Mouse (Mus musculus): ENCODE measurements around the gene Hspa1l. TPM values are rescaled to one million over a fixed set of nuclear protein-coding genes. Genes with fewer than 3 reads are reported as not detected.
"Not testable (repeated sequence)": the region's sequence is repeated elsewhere in the genome, so short reads cannot be mapped to it uniquely, and the experiment has no call there.

Hspa1l gene
- polyA plus RNA-seq, 1 experiment = not detected

GRCm38 (mm10) chr17:34937960-34938505, 34.5 kb upstream of the Hspa1l start:
- Histone ChIP-seq H3K4me1 (ENCODE audit: control insufficient read depth, insufficient read depth, low read length) (peaks cover 38% of the 10 kb centered on the region), H3K27ac (ENCODE audit: insufficient read depth, low read depth, low read length) (no peak overlapping the region), H3K4me3 (ENCODE audit: insufficient read depth, low read length) (no peak overlapping the region)
- TF ChIP-seq POLR2A (IDR thresholded peaks at IDR 0.05; ENCODE audit: borderline replicate concordance, low read depth, low read length) (no peak), CTCF (IDR thresholded peaks at IDR 0.05; ENCODE audit: low read depth, low read length) (no peak)

GRCm38 (mm10) chr17:34941344-34942041, 31.0 kb upstream of the Hspa1l start:
- TF ChIP-seq POLR2A (IDR thresholded peaks at IDR 0.05; ENCODE audit: borderline replicate concordance, low read depth, low read length) = no peak
- TF ChIP-seq CTCF (IDR thresholded peaks at IDR 0.05; ENCODE audit: low read depth, low read length) = no peak
- Histone ChIP-seq H3K27ac (ENCODE audit: insufficient read depth, low read depth, low read length) (no peak overlapping the region), H3K4me3 (ENCODE audit: insufficient read depth, low read length) (no peak overlapping the region)

GRCm38 (mm10) chr17:34943128-34943815, 29.2 kb upstream of the Hspa1l start:
- Histone ChIP-seq H3K4me3 (ENCODE audit: insufficient read depth, low read length) (no peak overlapping the region), H3K27ac (ENCODE audit: insufficient read depth, low read depth, low read length) (no peak overlapping the region), H3K4me1 (ENCODE audit: control insufficient read depth, insufficient read depth, low read length) (peaks cover 9% of the 10 kb centered on the region)
- TF ChIP-seq CTCF (IDR thresholded peaks at IDR 0.05; ENCODE audit: low read depth, low read length) (no peak), POLR2A (IDR thresholded peaks at IDR 0.05; ENCODE audit: borderline replicate concordance, low read depth, low read length) (no peak)

More at GRCm38 (mm10) chr17:34941344-34942041, 31.0 kb upstream of the Hspa1l start:
- H3K4me1 ChIP-seq (ENCODE audit: control insufficient read depth, insufficient read depth, low read length) = peaks cover 16% of the 10 kb centered on the region

- Histone ChIP-seq H3K4me3 (ENCODE audit: insufficient read depth, low read length) (no peak overlapping the region), H3K4me1 (ENCODE audit: control insufficient read depth, insufficient read depth, low read length) (peaks cover 5% of the 10 kb centered on the region), H3K27ac (ENCODE audit: insufficient read depth, low read depth, low read length) (no peak overlapping the region)
- TF ChIP-seq CTCF (IDR thresholded peaks at IDR 0.05; ENCODE audit: low read depth, low read length) = no peak
- TF ChIP-seq POLR2A (IDR thresholded peaks at IDR 0.05; ENCODE audit: borderline replicate concordance, low read depth, low read length) = no peak
These were observed 28.1 kb upstream of the Hspa1l start for GRCm38 (mm10) chr17:34944362-34944761.

- Histone ChIP-seq H3K4me3 (ENCODE audit: insufficient read depth, low read length) (no peak overlapping the region), H3K27ac (ENCODE audit: insufficient read depth, low read depth, low read length) (no peak overlapping the region), H3K4me1 (ENCODE audit: control insufficient read depth, insufficient read depth, low read length) (peaks cover 2% of the 10 kb centered on the region; the same call in 1 of the 2 replicates)
- no peak for TF ChIP-seq CTCF (IDR thresholded peaks at IDR 0.05; ENCODE audit: low read depth, low read length)
- TF ChIP-seq POLR2A (IDR thresholded peaks at IDR 0.05; ENCODE audit: borderline replicate concordance, low read depth, low read length) = no peak
These were observed 25.9 kb upstream of the Hspa1l start for GRCm38 (mm10) chr17:34946486-34947140.

GRCm38 (mm10) chr17:34947606-34948005, 24.9 kb upstream of the Hspa1l start:
- H3K4me1 ChIP-seq (ENCODE audit: control insufficient read depth, insufficient read depth, low read length) = peaks cover 2% of the 10 kb centered on the region; the same call in 1 of the 2 replicates
- H3K27ac ChIP-seq (ENCODE audit: insufficient read depth, low read depth, low read length) = no peak overlapping the region
- no peak for TF ChIP-seq POLR2A (IDR thresholded peaks at IDR 0.05; ENCODE audit: borderline replicate concordance, low read depth, low read length)
- peak; percentile 22 for TF ChIP-seq CTCF (IDR thresholded peaks at IDR 0.05; ENCODE audit: low read depth, low read length)
- H3K4me3 ChIP-seq (ENCODE audit: insufficient read depth, low read length) = no peak overlapping the region

- H3K4me1 ChIP-seq (ENCODE audit: control insufficient read depth, insufficient read depth, low read length); H3K4me3 ChIP-seq (ENCODE audit: insufficient read depth, low read length); H3K27ac ChIP-seq (ENCODE audit: insufficient read depth, low read depth, low read length): not testable (repeated sequence)
These were observed 23.6 kb upstream of the Hspa1l start for GRCm38 (mm10) chr17:34948721-34949552.

GRCm38 (mm10) chr17:34949553-34949969, 22.9 kb upstream of the Hspa1l start:
- Histone ChIP-seq H3K4me3 (ENCODE audit: insufficient read depth, low read length) (no peak overlapping the region), H3K27ac (ENCODE audit: insufficient read depth, low read depth, low read length) (no peak overlapping the region), H3K4me1 (ENCODE audit: control insufficient read depth, insufficient read depth, low read length) (no peaks in the 10 kb centered on the region)
- TF ChIP-seq CTCF (IDR thresholded peaks at IDR 0.05; ENCODE audit: low read depth, low read length) (no peak), POLR2A (IDR thresholded peaks at IDR 0.05; ENCODE audit: borderline replicate concordance, low read depth, low read length) (no peak)

Data from bone marrow macrophage, adult 2 months (primary cell).